Mouse (Mus musculus) adrenal gland, adult 18-20 months (tissue): ENCODE results near the gene Sos1. TPM values are rescaled to one million over a fixed set of nuclear protein-coding genes. Genes with fewer than 3 reads are reported as not detected.

Experiments used
- total RNA-seq, 2 experiments: library from RNA; stranded (reverse); gene quantifications; 1 replicate in 1 of 2; 2 replicates in 1 of 2; pipeline ENCODE4 v1.2.3; 2021

Sos1 gene
- total RNA-seq, 2 experiments from 2014 or later, result 21.8 to 27.2 TPM

Other genes starting within 250 kb of the Sos1 start
- gene Morn2, start 190.2 kb downstream of the Sos1 start, total RNA-seq, result 10 to 100 TPM; 16.8 to 22.0 TPM
- gene Dhx57, start 190.0 kb downstream of the Sos1 start, total RNA-seq, result 10 to 100 TPM in 1 of 2 experiments, 1 to 10 TPM in 1; 9.3 to 11.0 TPM
- 1 to 10 TPM in 1 of 2 experiments, under 1 TPM in 1; 0.38 to 1.1 TPM for gene Arhgef33, start 173.0 kb downstream of the Sos1 start, total RNA-seq
- gene Gm10190, start 106.9 kb downstream of the Sos1 start, total RNA-seq, result not detected
- under 1 TPM; 0.10 TPM for gene Cdkl4, start 97.4 kb upstream of the Sos1 start, total RNA-seq
- gene Map4k3, start 248.0 kb upstream of the Sos1 start, total RNA-seq, result 10 to 100 TPM; 37.5 to 40.7 TPM